Mouse (Mus musculus) splenic B cell, adult 2 months (primary cell): Measurements from ENCODE around the gene Ptgr1.

Experiments used
- DNase-seq: peaks from one replicate; pipeline ENCODE4 v3.0.0-alpha.2; 2011; ENCODE audit warnings: low read depth, low spot score
- H3K27me3 ChIP-seq: 2 replicates; pipeline ENCODE4 v1.6.1; 2012; ENCODE audit warnings: mild to moderate bottlenecking, low read length, moderate library complexity, mixed read lengths; ENCODE audit not compliant: control insufficient read depth, poor library complexity, insufficient read depth, severe bottlenecking
- H3K36me3 ChIP-seq: 2 replicates; pipeline ENCODE4 v1.6.1; 2012; ENCODE audit warnings: mild to moderate bottlenecking, low read length, moderate library complexity, mixed read lengths; ENCODE audit not compliant: control insufficient read depth, poor library complexity, insufficient read depth, severe bottlenecking

Gene Ptgr1

DNA sequence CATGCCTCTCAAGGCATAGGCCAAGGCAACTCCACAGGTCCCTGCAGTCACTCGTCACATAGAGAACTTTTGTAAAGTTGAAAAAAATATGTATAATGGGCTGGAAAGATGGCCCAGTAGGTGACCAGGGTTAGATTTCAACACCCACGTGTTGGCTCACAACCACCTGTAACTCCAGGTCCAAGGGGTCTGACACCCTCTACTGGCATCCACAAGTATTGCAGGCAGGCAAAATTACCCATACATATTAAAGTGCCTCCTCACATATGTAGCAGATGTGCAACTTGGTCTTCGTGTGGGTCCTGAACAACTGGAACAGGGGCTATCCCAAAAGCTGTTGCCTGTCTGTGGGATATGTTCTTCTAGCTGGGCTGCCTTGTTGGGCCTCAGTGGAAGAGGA lies 59.3 kb downstream of the Ptgr1 start:
- no peak for DNase-seq
- H3K36me3 ChIP-seq: no peaks in the 10 kb centered on the region
- H3K27me3 ChIP-seq: no peaks in the 10 kb centered on the region

DNA sequence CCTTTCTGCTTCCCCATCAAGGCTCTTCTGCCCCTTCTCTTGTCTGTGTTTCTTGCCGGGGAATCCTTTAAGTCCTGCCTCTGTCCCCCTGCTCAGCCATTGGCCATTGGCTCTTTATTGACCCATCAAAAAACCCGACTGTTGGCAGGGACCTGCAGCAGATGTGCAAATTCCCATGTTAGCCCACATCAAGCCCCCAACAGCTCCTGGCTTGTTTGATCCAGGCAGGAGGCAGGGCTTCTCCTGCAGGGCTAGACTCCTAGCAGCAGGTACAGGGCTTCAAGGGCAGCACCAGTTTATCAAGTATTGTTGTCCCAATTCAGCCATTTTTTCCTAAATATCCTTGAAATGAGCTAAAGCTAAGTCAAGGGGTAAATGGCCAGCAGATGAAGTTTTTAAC lies 60.8 kb downstream of the Ptgr1 start:
- DNase-seq: no peak
- no peaks in the 10 kb centered on the region for H3K36me3 ChIP-seq
- no peaks in the 10 kb centered on the region for H3K27me3 ChIP-seq

DNA sequence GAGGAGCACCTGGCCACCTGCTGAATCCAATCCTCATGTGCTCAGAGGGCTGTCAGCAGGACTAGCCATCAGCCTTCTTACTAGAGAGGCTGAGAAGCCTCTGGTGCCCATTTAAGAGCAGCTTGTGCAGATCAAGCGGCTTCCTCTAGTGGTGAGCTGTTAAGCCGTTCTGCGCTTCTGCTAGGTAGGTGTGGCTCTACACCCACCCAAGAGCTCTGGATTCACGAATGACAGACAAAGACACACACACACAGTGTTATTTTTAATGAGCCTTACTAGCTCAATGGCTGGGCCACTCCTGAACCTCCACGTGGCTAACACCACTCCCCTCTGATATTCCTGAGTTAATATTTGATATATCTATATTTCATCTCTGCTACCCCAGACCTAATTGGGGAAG lies 61.3 kb downstream of the Ptgr1 start:
- no peaks in the 10 kb centered on the region for H3K27me3 ChIP-seq
- H3K36me3 ChIP-seq: no peaks in the 10 kb centered on the region
- no peak for DNase-seq

DNA sequence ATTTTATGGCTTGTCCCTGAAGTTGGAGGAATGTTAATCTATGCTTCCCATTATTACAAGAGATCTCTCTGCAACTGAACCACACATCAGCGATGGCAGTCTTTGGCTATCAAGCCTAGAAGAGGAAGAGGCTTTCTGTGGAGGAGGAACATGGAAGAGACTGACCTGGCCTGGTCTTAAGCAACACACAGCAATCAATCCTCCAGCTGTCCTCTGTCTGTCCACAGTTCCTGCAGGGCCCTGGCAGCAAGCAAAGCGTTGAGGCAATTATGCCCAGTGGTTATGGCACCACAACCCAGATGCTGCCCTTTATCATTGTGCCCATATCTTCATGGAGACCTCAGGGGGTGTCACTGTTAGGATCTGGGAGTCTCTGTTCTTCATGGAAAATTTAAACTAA lies 63.0 kb downstream of the Ptgr1 start:
- Histone ChIP-seq H3K36me3 (no peaks in the 10 kb centered on the region), H3K27me3 (no peaks in the 10 kb centered on the region)
- DNase-seq: no peak
